Mouse (Mus musculus): Measurements from ENCODE around the gene Rad23a.

- TF ChIP-seq POLR2A (IDR thresholded peaks at IDR 0.05; ENCODE audit: insufficient read depth, low read depth, low read length) (no peak), CTCF (IDR thresholded peaks at IDR 0.05; ENCODE audit: insufficient read depth, low read depth, low read length) (no peak)
Measured at GRCm38 (mm10) chr8:84793134-84793533, 47.3 kb downstream of the Rad23a start.
